Mouse (Mus musculus) heart, postnatal 14 days (tissue): ENCODE data around the gene Cdkl2. TPM values are rescaled to one million over a fixed set of nuclear protein-coding genes. Genes with fewer than 3 reads are reported as not detected.

Experiments
- DNase-seq, 2 experiments: peaks; one replicate each; pipeline ENCODE4 v3.0.0; 2021 to 2022
- intact Hi-C: fragments of 180-260 bp; cut with DNase I; formaldehyde crosslinking; loops from one replicate; pipeline ENCODE4 v1.15.1; 2025
- total RNA-seq, 2 experiments: library from RNA; stranded (reverse); gene quantifications; 2 replicates each; pipeline ENCODE4 v1.2.3; 2021

Gene Cdkl2
- total RNA-seq, 2 experiments from 2014 or later: 3.6 to 3.8 TPM

DNA sequence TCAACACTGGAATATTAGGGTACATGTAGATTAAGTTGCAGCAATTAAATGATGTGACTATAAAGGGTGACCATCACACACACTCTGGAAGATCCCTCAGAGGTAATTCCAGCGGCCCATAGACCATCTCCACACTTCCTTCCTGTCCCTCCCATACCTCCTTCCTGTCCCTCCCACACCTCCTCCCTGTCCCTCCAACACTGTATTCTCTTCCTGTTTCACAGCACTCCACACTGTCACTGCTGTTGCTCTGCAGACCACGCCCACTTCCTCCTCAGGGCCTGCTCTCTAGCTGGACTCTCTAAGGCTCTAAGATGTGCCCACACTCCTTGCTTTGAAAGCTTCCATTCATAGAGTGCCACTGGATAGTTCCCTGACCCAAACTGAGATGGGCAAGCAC, 42.9 kb downstream of the Cdkl2 start:
- DNase-seq: peak in 1 of 2 experiments; percentile 5
- intact Hi-C loops: no loop called here

DNA sequence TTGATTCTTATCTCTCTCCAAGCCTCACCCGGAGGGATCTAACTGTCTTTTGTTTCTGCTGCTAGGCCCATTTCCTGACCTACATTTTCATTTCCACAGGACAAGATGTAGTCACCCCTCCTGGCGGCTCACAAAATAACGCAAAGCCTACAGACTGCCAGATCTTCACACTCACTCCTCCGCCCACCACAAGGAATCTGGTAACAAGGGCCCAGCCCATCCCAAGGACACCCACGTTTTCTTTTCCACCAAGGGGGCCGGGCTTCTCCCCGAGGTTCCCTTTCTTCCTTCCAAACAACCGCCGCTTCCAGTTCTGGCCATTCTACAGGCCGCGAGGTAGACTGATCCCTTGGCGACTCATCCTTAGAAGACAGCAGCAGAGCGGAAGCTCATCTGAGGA, 49.1 kb downstream of the Cdkl2 start:
- DNase-seq: peak; percentile 6 to 10
- intact Hi-C loops: no loop called here

DNA sequence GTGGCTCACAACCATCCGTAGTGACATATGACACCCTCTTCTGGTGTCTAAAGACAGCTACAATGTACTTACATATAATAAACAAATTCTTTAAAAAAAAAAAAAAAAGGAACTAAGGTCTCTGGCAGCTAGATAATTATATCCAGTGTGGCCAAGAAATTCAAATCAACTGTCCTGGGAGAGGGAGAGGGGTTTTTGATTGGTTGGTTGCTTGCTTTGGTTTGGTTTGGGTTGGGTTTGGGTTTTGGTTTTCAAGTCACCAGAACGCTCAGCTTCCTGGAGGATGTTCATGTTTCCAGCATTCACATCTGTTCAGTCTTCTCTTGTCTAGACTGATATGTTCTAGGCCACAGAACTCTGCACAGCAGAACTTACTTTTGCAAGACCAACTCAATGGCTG, 50.6 kb downstream of the Cdkl2 start:
- intact Hi-C loops: no loop called here
- DNase-seq: no peak

DNA sequence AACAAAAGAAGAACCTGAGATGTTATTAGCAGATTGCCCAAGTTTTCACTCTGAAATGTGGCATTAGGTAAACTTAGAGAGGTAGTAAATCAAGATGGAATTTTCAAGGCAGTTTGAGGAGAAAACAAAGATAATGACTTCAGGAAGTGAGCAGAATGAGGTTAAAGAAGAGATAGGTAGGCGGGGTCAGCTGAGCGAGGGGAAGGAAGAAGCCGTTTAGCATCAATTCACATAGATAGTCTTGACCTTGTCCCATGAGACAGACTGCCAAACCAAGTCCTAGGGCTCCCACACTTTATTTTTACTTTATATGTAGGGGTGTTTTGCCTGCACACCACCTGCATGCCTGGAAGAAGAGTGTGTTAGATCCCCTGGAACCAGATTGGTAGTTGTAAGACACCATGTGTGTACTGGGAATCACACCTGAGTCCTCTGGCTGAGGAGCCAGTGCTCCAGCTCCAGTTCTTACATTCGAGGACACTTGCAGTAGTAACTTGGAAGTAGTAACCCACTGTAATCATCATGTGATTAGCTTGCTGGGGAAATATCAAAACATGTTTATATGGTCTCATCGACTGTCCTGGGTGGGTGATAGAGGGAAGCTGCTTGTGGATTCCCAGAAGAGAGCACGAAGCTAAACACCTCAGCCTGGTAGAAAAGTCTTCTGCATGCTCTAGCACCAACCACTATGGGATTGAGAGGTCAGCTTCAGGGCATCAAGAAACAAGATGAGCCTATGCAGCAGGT, 52.3 kb downstream of the Cdkl2 start:
- intact Hi-C loops: no loop called here

DNA sequence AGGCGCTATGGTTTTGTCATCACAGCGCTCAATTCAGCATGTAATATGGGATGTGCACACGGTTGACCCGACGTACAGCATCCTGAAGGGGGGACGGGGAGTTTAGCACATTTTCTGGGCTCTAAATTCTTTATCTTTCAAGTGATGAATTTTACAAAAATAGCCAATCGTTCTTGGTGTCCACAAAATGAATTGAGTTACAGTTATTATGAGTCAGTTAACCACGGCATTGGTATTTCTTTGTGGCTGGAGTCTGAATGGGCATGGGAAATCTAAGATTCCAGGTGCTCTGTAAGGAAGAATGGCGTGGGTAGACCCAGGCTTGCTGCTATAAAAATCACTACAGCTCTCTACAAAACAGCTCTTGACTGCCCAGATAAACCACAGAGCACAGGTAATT, 54.4 kb downstream of the Cdkl2 start:
- no peak for DNase-seq
- intact Hi-C loops: no loop called here

More for the DNA sequence above, 52.3 kb downstream of the Cdkl2 start:
- DNase-seq: no peak

DNA sequence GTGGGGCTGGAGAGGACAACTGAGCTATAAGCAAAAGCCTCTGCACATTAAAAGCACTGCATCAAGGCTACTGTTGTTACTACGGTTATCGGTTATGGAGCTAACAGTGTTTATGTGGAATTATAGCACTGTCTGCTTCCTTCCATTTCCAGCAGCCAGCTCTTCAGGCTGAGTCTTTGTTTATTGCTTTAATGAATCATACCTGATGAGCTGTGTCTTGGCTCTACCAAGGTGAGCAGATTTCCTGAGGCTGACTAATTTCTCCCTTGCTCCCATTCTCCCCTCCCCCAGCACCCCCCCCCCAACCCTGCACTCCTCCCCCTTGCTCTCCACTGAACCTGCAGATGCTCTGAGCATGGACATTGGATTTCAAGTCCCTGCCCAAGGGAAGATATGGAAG, 55.9 kb downstream of the Cdkl2 start:
- no peak for DNase-seq
- intact Hi-C loops: no loop called here

DNA sequence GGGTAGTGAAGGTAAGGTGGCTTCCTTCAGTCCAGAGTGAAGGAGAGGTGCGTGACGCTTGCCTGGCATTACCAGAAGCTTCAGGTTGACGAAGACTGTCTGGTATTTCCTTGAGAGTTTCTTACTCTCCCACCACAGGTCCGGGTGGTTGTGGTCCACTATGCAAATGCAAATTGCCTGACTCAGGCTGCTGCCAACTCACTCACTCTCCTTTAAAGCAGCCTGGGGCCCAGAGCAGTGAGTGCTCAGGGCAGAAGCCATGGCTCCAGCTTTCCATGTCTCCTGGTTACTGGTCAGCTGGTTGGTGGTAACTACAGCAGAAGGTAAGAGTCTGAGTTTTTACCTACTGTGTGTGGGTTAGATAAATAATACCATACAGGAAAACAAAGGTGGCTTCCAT, 56.4 kb downstream of the Cdkl2 start, which contains the start of gene Odaph:
Gene Odaph, plus strand, starts transcription at position 240 of the 400 bp plus-strand sequence.
- intact Hi-C loops: no loop called here

DNA sequence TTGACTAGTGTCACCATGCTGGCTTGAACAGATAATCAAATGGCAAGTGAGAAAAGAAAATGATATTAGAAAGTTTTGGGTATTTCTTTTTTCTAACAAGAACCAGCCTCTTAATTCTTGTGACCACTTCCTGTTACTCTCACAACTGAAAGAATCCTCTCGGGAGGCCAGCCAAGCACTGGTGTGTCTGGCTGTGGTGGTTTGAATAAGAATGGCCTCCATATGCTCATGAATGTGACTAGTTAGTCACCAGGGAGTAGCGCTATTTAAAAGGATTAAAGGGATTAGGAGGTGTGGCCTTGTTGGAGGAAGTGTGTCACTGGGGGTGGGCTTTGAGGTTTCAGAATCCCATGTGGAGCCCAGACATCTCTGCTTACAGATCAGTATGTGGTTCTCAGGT, 58.0 kb downstream of the Cdkl2 start:
- intact Hi-C loops: no loop called here
- no peak for DNase-seq

More for the DNA sequence above, 56.4 kb downstream of the Cdkl2 start, which contains the start of gene Odaph:
- DNase-seq: no peak

DNA sequence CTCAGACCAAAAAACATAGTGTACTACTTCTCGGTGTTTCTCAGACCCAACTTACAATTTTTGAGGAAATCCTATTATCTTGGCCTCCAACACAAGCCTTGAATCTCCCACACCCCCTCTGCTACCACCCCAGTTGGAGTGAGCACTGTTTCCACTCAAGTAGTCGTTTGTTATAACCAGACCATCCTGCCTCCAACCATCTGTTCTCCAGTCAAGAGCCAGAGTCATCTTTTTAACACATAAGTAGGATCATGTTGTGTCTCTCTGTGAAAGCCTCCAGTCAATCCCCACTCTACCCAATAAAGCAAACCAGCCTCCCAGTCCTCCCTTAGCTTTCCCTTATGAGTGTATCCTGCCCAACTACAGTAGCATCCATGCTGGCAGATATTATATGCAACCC, 60.2 kb downstream of the Cdkl2 start:
- intact Hi-C loops: no loop called here
- DNase-seq: no peak

DNA sequence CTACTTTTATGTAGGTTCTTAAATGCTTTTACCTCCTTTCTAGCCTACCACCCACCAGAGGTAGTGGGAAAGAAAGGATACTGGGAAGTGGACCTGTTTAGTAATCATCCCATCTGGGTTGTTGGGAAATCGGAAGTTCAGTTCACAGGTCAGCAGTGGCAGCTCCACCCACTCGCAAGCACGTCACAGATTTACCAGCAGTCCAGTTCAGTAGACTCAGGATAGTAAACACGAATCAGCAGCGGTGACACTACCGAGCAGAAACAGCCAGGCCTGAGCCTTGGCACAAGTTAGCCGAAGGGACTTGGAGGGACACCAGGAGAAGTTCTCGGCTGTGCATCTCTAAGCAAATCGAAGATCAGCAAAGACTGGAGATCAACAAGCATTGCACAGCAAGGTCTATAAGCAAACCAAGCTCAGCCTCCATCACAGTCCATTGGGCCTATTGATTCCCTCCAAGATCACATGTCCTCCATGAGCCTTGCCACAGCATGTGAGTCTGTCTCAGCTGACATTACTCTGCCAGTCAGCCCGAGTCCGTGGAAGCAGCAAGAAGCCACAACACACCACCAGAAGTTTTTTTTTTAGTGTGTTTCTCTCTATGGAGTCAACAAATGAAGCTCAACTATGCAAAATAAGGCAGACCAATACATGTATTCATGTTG, 62.4 kb downstream of the Cdkl2 start:
- DNase-seq: no peak
- intact Hi-C loops: no loop called here

DNA sequence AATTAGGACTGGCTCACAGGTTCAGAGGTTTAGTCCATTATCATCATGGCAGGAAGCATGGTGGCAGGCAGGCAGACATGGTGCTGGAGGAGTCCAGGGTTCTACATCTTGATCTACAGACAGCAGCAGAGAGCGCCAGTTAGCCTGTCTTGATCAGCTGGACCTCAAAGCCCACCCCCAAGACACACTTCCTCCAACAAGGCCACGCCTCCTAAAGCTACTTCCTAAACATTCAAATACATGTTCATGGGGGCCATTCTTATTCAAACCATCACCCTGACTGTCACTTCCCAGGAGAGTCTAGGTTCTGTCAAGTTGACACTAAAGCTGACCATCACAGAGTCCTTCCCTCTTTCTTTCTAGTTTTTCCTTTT, 66.3 kb downstream of the Cdkl2 start:
- no peak for DNase-seq
- intact Hi-C loops: no loop called here

DNA sequence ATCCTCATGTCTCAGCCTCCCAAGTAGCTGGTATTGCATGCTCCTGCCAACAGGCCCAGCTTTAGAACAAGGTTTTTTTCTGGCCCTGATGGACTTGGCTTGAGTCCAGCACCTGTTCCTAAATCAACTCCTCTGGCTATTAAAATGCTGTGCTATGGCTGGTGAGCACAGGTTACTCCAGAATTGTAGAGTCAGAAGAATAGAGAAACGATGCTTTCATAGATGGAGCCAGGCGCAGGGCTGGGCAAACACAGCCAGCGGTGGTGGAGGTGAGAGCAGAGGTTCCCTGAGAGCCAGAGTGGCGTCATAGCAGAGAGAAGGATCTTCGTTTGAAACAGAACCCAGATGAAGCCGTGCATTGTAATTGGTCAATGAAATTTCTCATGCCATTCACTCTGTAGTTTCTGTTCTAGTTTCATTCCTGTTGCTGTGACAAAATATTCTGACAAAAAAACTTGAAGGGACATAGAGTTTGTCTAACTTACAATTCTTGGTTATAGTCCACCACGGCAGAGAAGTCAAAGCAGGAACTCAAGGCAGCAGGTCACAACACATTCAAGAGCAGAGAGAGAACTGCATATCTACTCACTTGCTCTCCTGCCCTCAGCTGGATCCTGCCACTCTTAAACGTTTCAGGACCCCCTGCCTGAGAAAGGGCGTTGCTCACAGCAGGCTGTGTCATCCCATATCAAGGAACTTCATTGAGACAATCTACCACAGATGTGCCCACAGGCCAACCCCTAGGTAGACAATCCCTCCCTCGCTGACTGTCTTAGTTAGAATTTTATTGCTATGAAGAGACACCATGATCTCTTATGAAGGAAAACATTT, 66.9 kb downstream of the Cdkl2 start:
- DNase-seq: no peak
- intact Hi-C loops: no loop called here

DNA sequence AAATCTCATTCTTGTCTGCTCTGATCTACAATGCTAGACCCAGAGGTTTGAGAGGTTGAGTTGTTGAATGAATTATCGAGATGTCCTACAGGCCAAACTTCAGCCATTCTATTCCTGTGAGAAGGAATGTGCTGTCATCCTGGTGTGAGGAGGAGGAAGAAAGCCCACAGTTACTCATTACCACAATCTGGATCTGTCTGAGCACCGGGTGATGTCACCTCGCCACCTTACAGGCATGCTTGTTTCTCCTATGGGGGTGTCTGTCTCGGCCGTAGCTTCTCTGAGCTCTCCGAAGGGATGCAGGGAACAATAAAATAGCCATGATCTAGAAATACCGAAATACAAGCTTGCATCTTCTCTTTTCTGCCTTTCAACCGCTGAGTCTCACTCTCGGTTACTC, 67.9 kb downstream of the Cdkl2 start:
- intact Hi-C loops: no loop called here
- no peak for DNase-seq

DNA sequence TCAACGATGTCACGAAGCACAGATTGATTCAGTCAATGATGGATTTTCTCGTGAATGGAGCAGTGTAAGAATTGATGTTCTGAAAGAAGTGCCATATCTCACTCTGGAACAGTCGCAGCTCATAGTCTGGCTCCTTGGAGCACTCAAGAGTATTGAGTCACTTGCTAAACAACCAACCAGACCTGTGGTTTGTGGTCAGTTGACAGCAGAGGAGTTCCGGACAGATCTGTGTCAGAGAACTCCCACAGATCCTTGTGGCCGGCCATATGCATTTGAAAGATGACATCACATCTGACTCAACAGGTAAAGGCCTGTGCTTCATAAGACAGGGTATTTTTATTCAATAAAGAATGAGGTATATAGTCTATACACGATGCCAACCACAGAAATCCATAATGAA, 69.7 kb downstream of the Cdkl2 start:
- intact Hi-C loops: no loop called here
- no peak for DNase-seq

DNA sequence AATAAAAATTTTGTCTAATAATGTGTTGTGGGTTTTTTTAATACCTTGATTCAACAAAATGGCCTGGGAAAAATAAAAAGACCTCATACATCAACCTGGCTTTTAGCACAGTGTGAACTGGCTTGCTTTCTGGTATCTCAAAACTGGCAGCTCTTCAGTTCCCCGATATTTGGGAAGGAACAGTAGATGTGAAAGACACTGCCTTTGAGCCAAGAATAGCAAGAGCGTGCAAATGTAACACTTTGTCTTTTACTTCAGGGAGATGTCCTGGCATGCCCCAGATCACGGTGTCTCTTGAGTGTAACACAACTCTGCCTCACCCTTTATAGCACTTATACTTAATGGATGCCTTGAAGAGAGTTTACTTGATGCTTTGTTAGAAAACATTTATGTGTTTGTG, 71.6 kb downstream of the Cdkl2 start:
- intact Hi-C loops: no loop called here
- DNase-seq: no peak

DNA sequence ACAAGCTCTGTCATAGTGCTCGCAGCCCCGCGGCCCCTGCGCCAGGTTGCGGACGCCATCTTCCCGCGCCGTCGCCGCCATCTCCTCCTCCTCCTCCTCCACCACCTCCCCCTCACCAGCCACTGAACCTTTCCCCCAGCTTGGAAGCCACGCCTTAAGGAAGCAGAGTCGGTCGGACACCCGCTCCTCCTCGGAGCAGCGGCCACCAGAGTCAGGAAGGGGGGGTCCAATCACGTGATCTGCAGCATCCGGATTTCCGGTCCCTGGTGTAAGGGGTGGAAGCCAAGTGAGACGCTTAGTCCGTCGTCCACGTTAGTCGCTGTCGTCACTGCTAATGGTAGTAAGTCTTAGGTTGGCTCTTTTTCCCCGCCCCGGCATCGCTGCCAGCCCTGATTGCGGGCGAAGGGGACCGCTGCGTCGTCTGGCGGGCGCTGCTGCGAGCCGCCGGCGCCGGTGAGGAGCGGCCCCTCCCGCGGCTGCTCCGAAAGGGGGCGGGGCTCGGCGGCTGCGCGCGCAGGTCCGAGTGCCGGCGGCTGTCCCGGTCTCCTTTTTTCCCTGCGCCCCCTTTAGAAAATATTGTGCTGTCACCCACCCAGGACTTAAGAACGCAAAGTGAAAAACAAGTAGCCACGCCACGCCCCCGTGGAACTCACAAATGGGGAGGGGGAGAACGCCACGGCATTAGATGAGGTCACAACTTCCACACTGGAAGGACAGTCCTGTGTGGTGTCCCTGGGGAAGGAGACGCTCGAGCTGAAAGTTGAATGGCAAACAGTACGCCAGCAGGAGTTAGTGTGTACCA, 80.8 kb downstream of the Cdkl2 start, which contains the start of gene Rchy1:
Gene Rchy1, minus strand, starts transcription at position 430 of the 802 bp plus-strand sequence.
- intact Hi-C loops: loop anchor here (5.0 to 10.0 kb wide), 2 partner anchors 79 to 152 kb away; partner anchors contain the start of gene Cdkl2
- DNase-seq: peak; percentile 95 to 96

DNA sequence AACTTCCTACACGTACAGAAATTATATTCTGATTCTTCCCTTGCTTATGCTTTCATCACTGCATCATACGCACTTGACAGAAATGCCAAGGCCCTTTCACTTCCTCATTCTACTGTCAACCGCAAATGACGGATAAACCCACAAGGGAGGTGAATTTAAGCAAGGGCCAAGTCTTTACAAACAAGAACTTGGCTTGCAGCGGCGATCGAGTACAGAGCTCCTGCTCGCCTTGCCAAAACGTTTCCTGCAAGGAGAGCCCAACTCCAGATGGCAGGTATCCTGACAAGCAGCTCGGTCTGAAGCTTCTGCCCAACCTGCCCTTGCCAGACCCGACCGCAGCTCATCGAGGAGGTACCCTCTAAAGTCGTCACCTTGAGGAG, 81.4 kb downstream of the Cdkl2 start:
- intact Hi-C loops: loop anchor here (5.0 to 10.0 kb wide), 2 partner anchors 80 to 153 kb away; partner anchors contain the start of gene Cdkl2
- DNase-seq: no peak

DNA sequence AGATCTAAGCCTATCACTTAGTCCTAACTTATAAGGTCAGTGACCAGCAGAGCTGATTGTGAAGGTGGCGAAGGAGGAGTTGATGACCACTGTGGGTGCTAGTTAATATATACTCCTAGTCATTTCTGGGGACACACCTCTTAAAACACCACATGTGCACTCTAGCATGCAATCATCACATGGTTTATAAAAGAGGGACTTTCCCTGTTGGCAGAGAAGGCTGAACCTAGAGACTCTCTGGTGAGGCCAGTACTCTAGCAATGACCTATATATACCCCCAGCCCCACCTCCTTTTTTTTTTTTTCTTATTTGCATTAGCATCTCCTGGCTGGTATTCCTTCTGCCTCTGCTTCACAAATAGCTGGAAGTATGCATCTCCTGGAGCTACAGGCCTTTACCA, 82.3 kb downstream of the Cdkl2 start:
- DNase-seq: no peak
- intact Hi-C loops: loop anchor here (5.0 to 10.0 kb wide), 2 partner anchors 81 to 153 kb away; partner anchors contain the start of gene Cdkl2

DNA sequence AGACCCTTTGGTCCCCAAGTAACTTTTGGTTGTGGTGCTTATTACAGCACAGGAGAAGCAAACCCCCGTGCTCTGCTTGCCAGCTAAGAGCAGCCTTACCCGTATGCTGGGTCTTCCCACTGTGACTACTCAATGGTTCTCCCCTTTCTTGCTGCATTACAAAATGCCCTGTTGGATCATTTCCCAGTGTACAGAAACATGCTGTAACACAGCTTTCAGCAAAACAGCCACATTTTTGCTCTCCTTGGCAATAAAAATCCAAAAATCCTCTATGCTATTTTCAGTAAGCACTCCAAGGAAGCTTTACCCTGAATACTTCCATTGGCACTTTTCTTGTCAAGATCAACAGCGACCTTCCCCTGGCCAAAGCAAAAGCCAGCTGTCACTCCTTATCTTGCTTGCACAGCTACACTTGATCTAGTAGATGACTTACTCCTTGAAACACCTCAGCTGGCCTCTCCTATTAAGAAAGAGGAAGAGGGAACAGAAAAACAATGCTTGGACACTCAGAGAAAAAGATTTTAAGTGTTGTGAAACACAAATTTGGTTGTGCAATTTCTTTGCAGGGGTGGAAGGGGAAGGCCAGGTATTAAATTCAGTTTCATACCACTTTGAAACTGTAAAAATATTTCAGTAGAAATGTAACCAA, 83.0 kb downstream of the Cdkl2 start:
- no peak for DNase-seq
- intact Hi-C loops: loop anchor here (5.0 to 10.0 kb wide), 2 partner anchors 82 to 154 kb away; partner anchors contain the start of gene Cdkl2
